Mouse (Mus musculus) lung, adult 2 months (tissue): ENCODE results near the gene Fam193b.

Experiments
- CTCF ChIP-seq: fragments of 200-500 bp; IDR thresholded peaks from 2 replicates; pipeline ENCODE4 v1.5.1; 2011; ENCODE audit warnings: mild to moderate bottlenecking, low read length, control low read depth; ENCODE audit not compliant: insufficient read depth
- POLR2A ChIP-seq: fragments of 200-500 bp; IDR thresholded peaks from 2 replicates; pipeline ENCODE4 v1.6.1; 2011; ENCODE audit warnings: low read depth, mild to moderate bottlenecking, control low read depth, low read length, borderline replicate concordance; ENCODE audit errors: extremely low read depth

GRCm38 (mm10) chr13:55578086-55578485, 7.2 kb upstream of the Fam193b start:
- TF ChIP-seq CTCF = no peak
- no peak for TF ChIP-seq POLR2A
